Mouse (Mus musculus) thymus, postnatal 14 days (tissue): ENCODE results near the gene Pfdn6.
A peak's percentile ranks its signal among the peaks of the same experiment; 100 is the strongest.
"Not testable (repeated sequence)": the region's sequence is repeated elsewhere in the genome, so short reads cannot be mapped to it uniquely, and the experiment has no call there.

Source experiments
- DNase-seq: peaks from one replicate; pipeline ENCODE4 v3.0.0; 2021

Pfdn6 gene

DNA sequence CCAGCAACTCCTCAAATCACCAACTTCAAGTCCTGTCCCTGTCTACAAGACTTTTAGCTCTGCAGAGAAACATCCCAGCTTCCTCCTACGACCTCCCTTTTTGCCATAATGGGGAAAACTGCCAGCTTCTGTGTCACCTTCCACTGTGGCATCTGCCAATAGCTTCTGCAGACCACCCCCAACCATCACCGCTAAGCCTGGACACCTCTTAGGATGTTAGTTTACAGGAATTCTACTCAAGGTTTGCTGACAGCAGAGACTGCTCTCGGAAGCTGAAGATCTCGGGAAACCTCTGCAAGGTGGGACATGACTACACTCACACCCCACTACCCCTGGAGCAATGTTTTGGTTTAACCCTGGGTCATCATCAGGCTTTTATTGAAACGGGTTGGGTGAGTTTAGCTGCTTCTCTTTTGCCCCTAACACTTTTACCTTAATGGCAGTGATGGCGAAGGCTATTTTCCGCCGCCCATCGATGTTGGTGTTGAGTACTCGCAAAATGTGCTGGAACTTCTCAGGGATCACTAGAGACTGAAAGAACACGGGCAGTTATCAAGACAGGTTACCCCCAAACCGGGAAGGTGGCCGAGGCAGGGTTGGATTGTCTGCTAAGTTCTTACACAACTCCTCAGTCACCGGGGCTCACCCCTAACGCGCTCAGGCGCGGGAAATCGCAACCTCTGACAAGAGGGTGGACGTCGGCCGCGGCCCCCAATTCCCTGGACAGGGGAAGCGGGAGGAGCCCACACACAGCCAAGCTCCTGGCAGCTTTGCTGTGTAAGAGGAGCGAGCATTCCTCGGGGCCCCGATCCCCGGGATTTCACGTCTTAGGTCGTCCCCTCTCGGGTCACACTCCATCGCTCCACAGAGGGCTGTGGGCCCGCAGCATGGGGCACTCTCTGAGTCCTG, 14.8 kb upstream of the Pfdn6 start:
- no peak for DNase-seq

DNA sequence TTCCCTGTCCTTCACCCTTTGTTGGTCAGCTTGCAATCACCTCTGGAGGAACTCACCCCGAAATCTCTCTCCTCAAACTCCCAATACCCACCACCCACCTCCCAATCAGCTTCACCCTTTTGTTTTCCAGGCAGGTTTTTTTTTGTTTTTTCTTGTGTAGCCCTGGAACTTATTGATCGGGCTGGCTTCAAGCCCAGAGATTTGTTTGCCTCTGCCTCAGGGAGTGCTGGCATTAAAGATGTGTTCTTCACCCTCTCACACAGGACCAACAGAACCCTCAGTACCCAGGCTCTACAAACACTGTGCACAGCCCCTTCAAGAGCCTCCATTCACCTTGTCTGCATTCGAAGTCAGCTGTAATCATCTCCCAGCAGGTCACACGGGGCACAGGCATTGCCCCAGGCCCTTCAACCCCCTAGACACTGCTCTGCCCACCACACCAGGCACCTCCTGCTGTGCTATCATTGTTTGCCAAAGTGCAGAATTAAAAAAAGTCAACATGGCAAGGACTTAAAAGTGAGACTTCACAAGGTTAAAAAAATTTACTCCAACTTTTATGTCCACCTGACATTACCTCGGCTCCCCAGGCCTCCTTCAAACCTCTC, 13.9 kb upstream of the Pfdn6 start:
- DNase-seq, result no peak

- no peak for DNase-seq
Measured at GRCm38 (mm10) chr17:33953310-33953709, 13.2 kb upstream of the Pfdn6 start.

DNA sequence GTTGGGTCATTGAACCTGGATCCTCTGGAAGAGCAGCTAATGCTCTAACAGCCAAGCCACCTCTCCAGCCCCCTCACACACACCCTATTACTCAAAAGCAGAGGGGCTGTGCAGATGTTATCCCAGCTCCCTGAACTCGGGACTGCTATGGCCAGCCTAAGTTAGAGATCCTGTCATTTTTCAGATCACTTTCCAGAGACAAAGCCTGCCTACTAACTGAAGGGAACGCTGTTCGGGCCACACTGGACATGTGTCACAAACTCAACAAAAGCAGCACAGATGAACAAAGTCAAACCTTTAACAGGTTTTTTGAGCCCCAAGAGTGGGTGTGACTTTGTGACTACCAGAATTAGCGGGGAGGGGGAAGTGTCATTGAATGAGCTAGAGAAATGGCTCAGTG, 12.7 kb upstream of the Pfdn6 start:
- no peak for DNase-seq

DNA sequence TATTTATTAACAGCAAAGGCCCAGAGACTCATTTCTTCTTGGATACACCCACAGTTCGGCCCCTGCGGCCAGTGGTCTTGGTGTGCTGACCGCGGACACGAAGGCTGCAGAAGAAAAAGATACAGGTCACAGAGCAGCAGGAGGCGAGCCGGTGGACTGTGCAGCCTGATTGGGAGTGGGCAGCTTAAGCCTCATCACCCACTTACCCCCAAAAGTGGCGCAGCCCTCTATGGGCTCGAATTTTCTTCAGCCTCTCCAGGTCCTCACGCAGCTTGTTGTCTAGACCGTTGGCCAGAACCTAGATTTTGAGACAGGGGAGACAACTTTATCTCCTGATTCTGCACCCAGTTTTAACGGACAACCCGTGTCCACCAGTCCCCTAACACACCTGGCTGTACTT, 11.9 kb upstream of the Pfdn6 start:
- not testable (repeated sequence) for DNase-seq

DNA sequence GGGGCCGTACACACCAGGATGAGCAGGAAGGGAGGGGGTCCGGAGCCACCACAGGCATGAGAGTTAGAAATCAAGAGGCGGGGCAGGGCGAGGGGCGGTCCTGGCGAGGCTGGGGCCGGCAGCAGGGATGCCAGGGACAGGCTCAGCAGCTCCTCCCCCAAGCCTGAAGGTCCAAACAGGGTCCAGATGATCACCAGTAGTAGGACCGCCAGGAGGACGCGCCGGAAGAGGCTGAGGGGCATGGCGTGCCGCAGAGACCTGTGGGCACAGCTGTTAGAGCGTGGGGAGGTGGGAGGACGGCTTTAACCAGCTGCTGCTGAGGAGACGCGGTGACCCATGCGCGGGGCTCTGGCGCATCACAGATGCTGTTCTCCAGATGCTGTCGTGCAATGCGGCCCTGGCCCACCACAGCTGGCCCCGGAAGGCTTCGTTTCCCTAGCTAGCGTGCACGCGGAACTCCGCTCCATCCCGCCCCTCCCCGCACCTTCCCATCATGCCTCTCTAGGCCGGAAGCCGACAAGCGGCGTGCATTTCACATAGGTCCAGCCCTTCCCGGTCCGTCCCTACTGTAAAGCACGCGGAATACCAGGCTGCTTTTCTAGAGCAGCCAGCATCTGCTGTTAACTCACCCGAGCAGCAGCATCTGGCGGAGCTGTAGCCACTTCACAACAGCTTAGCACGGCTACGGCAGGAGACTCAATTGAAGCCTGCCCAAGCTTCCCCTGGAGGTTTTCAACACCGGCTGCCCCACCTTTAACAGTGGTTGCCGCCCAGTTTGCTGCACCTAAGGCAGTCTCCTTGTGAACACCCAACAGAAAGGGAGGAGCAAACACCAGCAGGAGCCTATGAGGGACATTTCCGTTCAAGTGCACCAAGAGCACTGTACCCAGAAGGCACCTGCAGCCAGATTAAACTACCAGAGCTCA, 11.1 kb upstream of the Pfdn6 start, which contains the start of gene B3galt4:
TSS of gene B3galt4 (minus strand) at position 468 of the 926 bp plus-strand sequence.
- peak; percentile 85 for DNase-seq

DNA sequence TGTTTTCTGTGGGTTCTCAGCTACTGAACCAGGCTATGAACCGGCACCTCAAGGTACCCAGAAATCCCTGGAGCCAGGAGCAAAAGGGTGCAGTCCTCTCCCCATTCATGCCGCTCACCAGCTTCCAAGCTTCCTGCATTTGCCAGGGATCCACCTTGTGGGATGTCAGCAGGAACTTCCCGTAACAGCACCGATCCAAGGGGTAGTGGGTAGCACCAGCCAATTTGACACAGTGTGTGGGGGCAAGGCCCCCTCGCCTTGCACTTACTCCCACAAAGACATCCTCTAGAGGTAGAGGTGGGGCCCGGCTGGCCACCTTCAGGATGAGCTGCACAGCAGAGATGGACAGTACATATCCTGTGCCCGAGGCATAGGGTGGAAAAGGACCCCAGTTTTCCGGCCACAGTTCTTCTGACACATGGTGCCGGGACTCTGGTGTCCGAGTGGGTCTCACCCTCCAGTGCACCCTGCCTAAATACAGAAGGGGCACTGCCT, 10.0 kb upstream of the Pfdn6 start:
- DNase-seq, result no peak

DNA sequence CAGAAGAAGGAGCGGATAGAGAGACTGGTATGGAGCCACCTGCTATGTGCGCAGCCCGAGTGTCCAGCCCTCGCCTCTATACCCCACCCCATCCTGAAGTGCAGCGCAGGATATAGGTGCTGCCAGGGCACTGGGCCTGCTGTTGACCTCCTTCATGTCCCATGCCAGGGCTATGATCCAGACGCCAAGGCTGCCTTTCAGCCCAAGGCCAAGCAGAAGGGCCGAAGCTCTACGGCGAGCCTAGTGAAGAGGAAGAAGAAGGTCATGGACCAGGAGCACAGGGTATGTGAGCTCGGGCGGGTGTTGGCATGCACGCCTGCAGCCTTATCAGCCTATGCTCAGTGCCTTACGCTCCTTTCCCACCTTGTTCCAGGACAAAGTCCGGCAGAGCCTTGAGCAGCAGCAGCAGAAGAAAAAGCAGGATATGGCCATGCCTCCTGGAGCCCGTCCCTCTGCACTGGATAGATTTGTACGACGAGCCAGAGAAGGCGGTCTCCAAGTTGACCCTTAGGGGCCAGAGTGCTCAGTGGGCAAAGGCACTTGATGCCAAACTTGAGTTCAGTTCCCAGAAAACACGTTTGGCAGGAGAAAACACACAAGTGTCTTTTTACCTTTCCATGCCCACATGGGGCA, 8.9 kb upstream of the Pfdn6 start:
- DNase-seq, result no peak

GRCm38 (mm10) chr17:33948090-33948904, 8.2 kb upstream of the Pfdn6 start:
- no peak for DNase-seq

DNA sequence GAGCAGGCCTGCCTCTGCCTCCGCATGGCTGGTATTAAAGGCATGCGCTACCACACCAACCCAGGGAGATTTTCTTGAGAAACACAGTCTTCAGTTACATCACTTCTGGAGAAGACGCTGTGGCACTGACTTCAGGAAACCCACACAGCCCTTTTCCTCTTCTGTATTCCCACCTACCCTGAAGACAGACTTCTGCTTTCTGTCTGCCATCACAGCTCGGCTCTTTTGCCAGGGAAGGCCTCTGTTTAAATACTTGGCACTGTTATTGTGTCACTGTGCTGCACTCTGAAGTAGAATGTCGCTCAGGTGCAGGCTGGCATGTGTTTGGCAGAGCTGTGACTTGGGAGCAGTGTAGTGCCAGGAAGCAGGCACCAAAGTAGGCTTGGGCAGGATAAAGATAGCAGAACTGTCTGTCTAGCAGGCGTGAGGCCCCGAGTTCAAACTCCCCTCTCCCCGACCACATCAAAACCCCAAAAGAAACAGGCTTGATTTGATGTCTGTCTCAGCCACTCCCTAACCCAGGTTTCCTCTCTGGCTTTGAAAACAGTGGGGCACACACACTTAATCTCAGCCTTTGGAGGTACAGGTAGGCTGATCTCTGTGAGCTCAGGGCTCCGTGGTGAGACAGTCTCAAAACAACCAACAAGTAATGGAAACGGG, 7.4 kb upstream of the Pfdn6 start:
- DNase-seq, result peak; percentile 70

DNA sequence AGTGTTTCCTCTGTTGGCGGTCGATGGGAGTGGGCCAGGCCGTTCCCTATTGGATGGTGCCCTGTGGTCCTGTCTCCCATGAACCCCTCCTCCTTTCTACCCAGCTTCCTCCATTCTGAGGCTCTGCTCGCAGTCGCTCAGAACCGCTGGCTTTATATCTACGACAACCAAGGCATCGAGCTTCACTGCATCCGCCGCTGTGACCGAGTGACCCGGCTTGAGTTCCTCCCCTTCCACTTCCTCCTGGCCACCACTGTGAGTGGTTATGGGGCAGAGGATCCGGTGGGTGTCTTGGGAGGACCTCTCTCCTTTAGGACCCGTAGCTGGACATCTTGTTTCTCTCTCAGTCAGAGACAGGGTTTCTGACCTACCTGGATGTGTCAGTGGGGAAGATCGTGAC, 3.3 kb upstream of the Pfdn6 start:
- no peak for DNase-seq

DNA sequence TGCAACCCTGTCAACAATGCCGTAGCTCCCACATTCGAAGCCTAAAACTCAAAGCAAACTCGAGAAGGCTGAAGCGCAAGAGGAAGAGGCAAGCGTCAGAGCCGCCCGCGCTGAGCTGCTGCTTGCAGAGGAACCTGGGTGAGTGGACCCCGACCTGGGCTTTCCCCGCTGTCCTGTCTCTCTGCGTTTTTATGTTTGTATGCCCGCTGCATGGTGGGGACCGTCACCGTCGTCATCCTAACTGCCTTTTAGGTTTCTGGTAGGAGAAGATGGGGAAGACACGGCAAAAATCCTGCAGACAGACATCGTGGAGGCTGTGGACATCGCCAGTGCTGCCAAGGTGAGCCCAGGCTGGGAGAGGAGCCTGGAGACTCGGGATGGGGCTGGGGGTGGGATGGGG, 1.2 kb upstream of the Pfdn6 start:
- DNase-seq, result no peak

- peak; percentile 51 for DNase-seq
Measured at GRCm38 (mm10) chr17:33940981-33941380, 838 bp upstream of the Pfdn6 start.

DNA sequence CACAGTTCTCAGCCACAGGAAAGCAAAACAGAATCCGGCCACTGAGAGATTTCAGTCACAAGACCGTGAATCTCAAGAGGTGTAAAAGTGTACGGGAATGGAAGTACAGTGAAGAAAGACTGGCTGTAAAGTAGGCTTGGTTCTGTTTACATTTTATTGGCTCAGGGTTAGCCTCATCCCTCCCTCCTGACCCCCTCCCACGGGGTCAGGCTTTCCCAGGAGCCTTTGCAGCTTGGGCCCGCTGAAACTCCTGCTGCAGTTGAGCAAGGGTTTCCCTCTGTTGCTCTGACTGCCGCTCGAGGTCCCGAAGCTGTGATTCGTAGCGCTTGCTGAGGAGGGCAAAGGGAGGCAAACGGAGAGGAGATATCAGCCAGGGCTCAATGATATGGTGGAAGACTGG, 1.4 kb downstream of the Pfdn6 start:
- no peak for DNase-seq

GRCm38 (mm10) chr17:33936993-33937392, 3.1 kb downstream of the Pfdn6 start:
- DNase-seq, result no peak

DNA sequence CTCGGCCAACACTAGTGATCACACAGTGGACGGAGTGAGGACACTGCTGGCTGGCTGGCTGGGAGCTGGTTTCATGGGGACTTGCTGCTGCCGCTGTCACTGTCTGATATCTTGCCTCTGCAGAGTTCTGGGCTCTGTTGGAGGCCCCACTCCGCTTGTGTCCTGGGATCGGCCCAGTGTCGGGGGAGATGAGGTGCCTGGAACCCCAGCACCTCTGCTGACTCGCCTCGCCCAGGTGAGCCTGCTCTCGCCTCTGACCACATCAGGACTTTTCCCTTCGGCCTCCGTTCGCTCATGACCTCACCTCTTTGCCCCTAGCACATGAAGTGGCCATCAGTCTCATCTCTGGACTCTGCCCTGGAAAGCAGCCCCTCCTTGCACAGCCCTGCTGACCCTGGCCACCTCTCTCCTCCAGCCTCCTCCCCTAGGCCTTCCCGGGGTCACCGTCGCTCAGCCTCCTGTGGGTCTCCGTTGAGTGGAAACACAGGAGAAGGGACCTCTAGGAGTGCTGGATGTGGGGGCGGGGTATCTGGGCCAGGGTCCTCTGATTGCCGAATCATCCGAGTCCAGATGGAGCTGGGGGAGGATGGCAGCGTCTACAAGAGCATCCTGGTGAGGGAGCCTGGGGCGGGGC, 4.6 kb downstream of the Pfdn6 start:
- DNase-seq, result no peak

DNA sequence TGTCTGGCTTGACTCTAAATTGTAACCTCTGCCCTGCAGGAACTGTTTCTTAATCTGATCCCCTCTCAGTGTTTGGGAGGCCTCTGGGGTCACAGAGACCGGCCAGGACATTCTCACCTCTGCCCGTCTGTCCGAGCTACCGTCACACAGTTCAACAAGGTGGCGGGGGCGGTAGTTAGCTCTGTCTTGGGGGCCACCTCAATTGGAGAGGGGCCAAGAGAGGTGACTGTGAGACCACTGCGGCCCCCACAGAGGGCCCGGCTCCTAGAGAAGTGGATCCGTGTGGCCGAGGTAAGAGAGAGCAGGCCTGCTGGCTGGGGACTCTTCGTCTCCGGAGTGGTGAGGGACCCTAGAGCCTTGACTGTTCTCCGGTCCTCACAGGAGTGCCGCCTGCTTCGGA, 7.2 kb downstream of the Pfdn6 start:
- DNase-seq, result no peak

DNA sequence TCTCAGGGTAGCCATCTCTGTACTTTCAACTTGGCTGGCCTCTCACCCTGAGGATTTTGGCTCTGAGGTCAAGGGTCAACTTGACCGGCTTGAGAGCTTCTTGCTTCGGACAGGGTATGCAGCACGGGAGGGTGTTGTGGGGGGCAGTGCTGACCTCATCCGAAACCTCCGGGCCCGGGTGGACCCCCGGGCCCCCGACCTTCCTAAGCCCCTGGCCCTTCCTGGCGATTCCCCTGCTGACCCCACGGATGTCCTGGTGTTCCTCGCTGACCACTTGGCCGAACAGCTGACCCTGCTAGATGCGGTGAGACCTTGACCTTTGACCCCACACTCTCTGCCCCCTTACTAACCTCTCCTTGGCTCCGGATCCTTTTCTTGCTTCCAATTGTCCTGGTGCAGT, 7.7 kb downstream of the Pfdn6 start:
- no peak for DNase-seq

GRCm38 (mm10) chr17:33931947-33932346, 8.2 kb downstream of the Pfdn6 start:
- no peak for DNase-seq

GRCm38 (mm10) chr17:33931159-33931866, 8.8 kb downstream of the Pfdn6 start:
- DNase-seq, result no peak
